Comparison of ENCODE assay signal across 9 mouse cellular contexts in genomic region chr6:129181683-129182082, GRCm38 (mm10). TPM values are rescaled to one million over a fixed set of nuclear protein-coding genes. Genes with fewer than 3 reads are reported as not detected.
A peak's percentile ranks its signal among the peaks of the same experiment; 100 is the strongest.
DNase-seq lines count a peak whose midpoint lies in the region; ATAC-seq and TF ChIP-seq lines count a peak whose summit lies in the region.
"Had no signal": no experiment of that assay in that cellular context is flagged by ENCODE, and none has a peak within 500 bp of the region (broad histone marks: within the 10 kb centered on the region; RNA-seq: fewer than 3 reads in every experiment).

No protein-coding gene starts in this region.

- H3K4me2 ChIP-seq in hindbrain, embryonic 14.5 days (replicated peaks): peak overlapping the region; percentile 8; the same call in 1 of the 2 replicates
- peak overlapping the region; percentile 44 for H3K4me2 ChIP-seq in liver, embryonic 15.5 days

- H3K27me3 ChIP-seq in hindbrain, embryonic 14.5 days (ENCODE audit: control insufficient read depth, insufficient read depth, low read length): no peaks in the 10 kb centered on the region
- no peaks in the 10 kb centered on the region for H3K27me3 ChIP-seq in liver, embryonic 15.5 days
- H3K27me3 ChIP-seq in small intestine, adult 2 months (ENCODE audit: control insufficient read depth, insufficient read depth, low read length): no peaks in the 10 kb centered on the region

- ATAC-seq in frontal cortex, adult (ENCODE audit: low TSS enrichment): peak; percentile 76
- no peak for ATAC-seq in hindbrain, embryonic 14.5 days (ENCODE audit: low FRiP score)
- ATAC-seq in liver, embryonic 15.5 days (ENCODE audit: insufficient read depth): no peak

- no peak for TF ChIP-seq CTCF in small intestine, adult 2 months (IDR thresholded peaks at IDR 0.05; ENCODE audit: extremely low read depth, insufficient read length, insufficient replicate concordance, low read depth, low read length)

- no peaks in the 10 kb centered on the region for H3K4me1 ChIP-seq in hindbrain, embryonic 14.5 days (replicated peaks; ENCODE audit: control insufficient read depth, insufficient read depth, low read length)
- no peaks in the 10 kb centered on the region; the same call in 1 of the 2 replicates for H3K4me1 ChIP-seq in liver, embryonic 15.5 days (replicated peaks)
- H3K4me1 ChIP-seq in small intestine, adult 2 months (ENCODE audit: control insufficient read depth, insufficient read depth, insufficient read length, low read length): no peaks in the 10 kb centered on the region

- no peak for TF ChIP-seq POLR2A in small intestine, adult 2 months (IDR thresholded peaks at IDR 0.05; ENCODE audit: low read depth, low read length)

- DNase-seq in frontal cortex, postnatal 36 days (ENCODE audit: low spot score in 2 of 2): no peak
- peak; percentile 85 for DNase-seq in adipocyte (ENCODE audit: low spot score)
- peak; percentile 24 for DNase-seq in hindbrain, embryonic 14.5 days (ENCODE audit: low spot score)
- DNase-seq in cerebellum, postnatal 10 days: no peak
- DNase-seq in left cerebral cortex, adult 8-10 months (ENCODE audit: low spot score in 2 of 2): no peak

- H3K36me3 ChIP-seq in hindbrain, embryonic 14.5 days (replicated peaks; ENCODE audit: control insufficient read depth, insufficient read depth): no peaks in the 10 kb centered on the region
- peaks cover 33% of the 10 kb centered on the region for H3K36me3 ChIP-seq in liver, embryonic 15.5 days (replicated peaks)
- H3K36me3 ChIP-seq in small intestine, adult 2 months (ENCODE audit: control insufficient read depth, insufficient read depth, low read length): peaks cover 46% of the 10 kb centered on the region

- no peak overlapping the region for H3K27ac ChIP-seq in hindbrain, embryonic 14.5 days
- H3K27ac ChIP-seq in liver, embryonic 15.5 days (replicated peaks): 0 out of 2 replicates have a peak overlapping the region, but pooled peaks have one; percentile 39
- H3K27ac ChIP-seq in small intestine, adult 2 months (ENCODE audit: insufficient read depth, low read depth, low read length): peak overlapping the region; percentile 100

- H3K9me3 ChIP-seq in hindbrain, embryonic 14.5 days (ENCODE audit: control insufficient read depth, low read length): no peaks in the 10 kb centered on the region
- H3K9me3 ChIP-seq in liver, embryonic 15.5 days (replicated peaks): no peaks in the 10 kb centered on the region

- H3K4me3 ChIP-seq in hindbrain, embryonic 14.5 days (replicated peaks; ENCODE audit: low read length): no peak overlapping the region; the same call in 1 of the 2 replicates
- peak overlapping the region; percentile 47 for H3K4me3 ChIP-seq in liver, embryonic 15.5 days (replicated peaks)
- H3K4me3 ChIP-seq in small intestine, adult 2 months (ENCODE audit: low read depth, low read length): peak overlapping the region; percentile 37; the same call in 1 of the 2 replicates

- no peak overlapping the region for H3K9ac ChIP-seq in hindbrain, embryonic 14.5 days
- H3K9ac ChIP-seq in liver, embryonic 15.5 days: no peak overlapping the region; the same call in 1 of the 2 replicates

RNA-seq across cellular contexts. Expression of gene Clec2d, which starts 1.3 kb away (rescaled TPM):
- polyA plus RNA-seq in hindbrain, embryonic 14.5 days (2014; fragmentation: Nextera tagmentation; extraction: Ambion mirVana): 0.17 and 0.37 TPM in 2 replicates
- polyA plus RNA-seq in liver, embryonic 15.5 days (2015; fragmentation: Nextera tagmentation; extraction: Ambion mirVana): 0.58 and 0.59 TPM in 2 replicates
- 15.4 and 20.9 TPM in 2 replicates for polyA plus RNA-seq in small intestine, adult 2 months (2012; rRNA removed)
- total RNA-seq in left cerebral cortex, adult 8-10 months (2022): 1 to 10 TPM; 9.0 to 9.9 (median 9.7) TPM
- polyA plus RNA-seq: neural tube, embryonic 11.5 days had no signal

Comparison
In these comparisons a context has a peak if more than half of its experiments do, and no peak if none do; other contexts are left out.
1. DNase-seq: peak in adipocyte (single experiment) and hindbrain, embryonic 14.5 days (single experiment); none in frontal cortex, postnatal 36 days (0 of 2), cerebellum, postnatal 10 days (0 of 2) and left cerebral cortex, adult 8-10 months (0 of 2).
2. RNA of gene Clec2d, which starts 1.3 kb away (polyA plus RNA-seq): 15.4 to 20.9 TPM in small intestine, adult 2 months; 0.58 to 0.59 TPM in liver, embryonic 15.5 days and 0.17 to 0.37 TPM in hindbrain, embryonic 14.5 days; every median in the first group is over 10 times any median in the second.